Mouse (Mus musculus) kidney, adult 2 months (tissue): ENCODE data around the gene Unc45a.

ENCODE experiments used
- CTCF ChIP-seq: fragments of 200-500 bp; conservative IDR thresholded peaks from 2 replicates; pipeline ENCODE4 v1.5.1; 2011; ENCODE audit warnings: low read depth, mild to moderate bottlenecking, control low read depth, low read length, moderate library complexity, mixed read lengths; ENCODE audit not compliant: insufficient read depth, insufficient read length
- POLR2A ChIP-seq: fragments of 200-500 bp; IDR thresholded peaks from one replicate; pipeline ENCODE4 v1.6.1; 2011; ENCODE audit warnings: low read depth, low read length, control low read depth

- TF ChIP-seq CTCF, result no peak
- no peak for TF ChIP-seq POLR2A
Observed at GRCm38 (mm10) chr7:80352920-80353319, 12.1 kb upstream of the Unc45a start.
